Mouse (Mus musculus) limb, embryonic 10.5 days (tissue): ENCODE data around the gene Lrig1. TPM values are rescaled to one million over a fixed set of nuclear protein-coding genes. Genes with fewer than 3 reads are reported as not detected.
A peak's percentile ranks its signal among the peaks of the same experiment; 100 is the strongest.

ENCODE experiments used
- DNase-seq: peaks from one replicate; pipeline ENCODE4 v3.0.0-alpha.2; 2017; ENCODE audit warnings: low spot score
- H3K27ac ChIP-seq: fragments of 300-500 bp; sonication (generic); 2 replicates; pipeline ENCODE4 v1.5.1; 2016; ENCODE audit warnings: mild to moderate bottlenecking
- H3K27me3 ChIP-seq: fragments of 300-500 bp; sonication (generic); 2 replicates; pipeline ENCODE4 v1.6.1; 2016; ENCODE audit warnings: low read depth, mild to moderate bottlenecking; ENCODE audit not compliant: poor library complexity, severe bottlenecking
- H3K36me3 ChIP-seq: fragments of 300-500 bp; sonication (generic); 2 replicates; pipeline ENCODE4 v1.6.1; 2016; ENCODE audit warnings: mild to moderate bottlenecking, moderate library complexity
- H3K4me1 ChIP-seq: fragments of 300-500 bp; sonication (generic); 2 replicates; pipeline ENCODE4 v1.6.1; 2016
- H3K4me3 ChIP-seq: fragments of 300-500 bp; sonication (generic); 2 replicates; pipeline ENCODE4 v1.5.1; 2016; ENCODE audit warnings: mild to moderate bottlenecking, moderate library complexity
- H3K9me3 ChIP-seq: fragments of 300-500 bp; sonication (generic); replicated peaks from 2 replicates; pipeline ENCODE4 v1.6.1; 2016; ENCODE audit warnings: mild to moderate bottlenecking
- WGBS: fragments of 180-500 bp; shearing (Covaris S2); methylation state at CpG from one replicate; pipeline ENCODE4 v1.1.7; 2016; 5-methylcytosine and 5-hydroxymethylcytosine counted together
- polyA plus RNA-seq: library from polyadenylated mRNA; unstranded; fragments of >200 nt; fragmentation: Nextera tagmentation; extraction: Ambion mirVana; gene quantifications from 2 replicates; pipeline ENCODE4 v1.2.1, GENCODE M21; 2016

The Lrig1 gene
- polyA plus RNA-seq, 1 experiment from 2014 or later, result 15.7 TPM

- H3K4me3 ChIP-seq, result no peak overlapping the region
- WGBS, result 91% methylated on average over 7 of the region's 7 CpGs
- DNase-seq, result no peak
- peaks cover 21% of the 10 kb centered on the region for H3K27me3 ChIP-seq
- peaks cover 19% of the 10 kb centered on the region for H3K36me3 ChIP-seq
- peaks cover 58% of the 10 kb centered on the region for H3K4me1 ChIP-seq
- no peaks in the 10 kb centered on the region for H3K9me3 ChIP-seq
- no peak overlapping the region for H3K27ac ChIP-seq
These were observed 34.7 kb downstream of the Lrig1 start for GRCm38 (mm10) chr6:94665248-94665647.

DNA sequence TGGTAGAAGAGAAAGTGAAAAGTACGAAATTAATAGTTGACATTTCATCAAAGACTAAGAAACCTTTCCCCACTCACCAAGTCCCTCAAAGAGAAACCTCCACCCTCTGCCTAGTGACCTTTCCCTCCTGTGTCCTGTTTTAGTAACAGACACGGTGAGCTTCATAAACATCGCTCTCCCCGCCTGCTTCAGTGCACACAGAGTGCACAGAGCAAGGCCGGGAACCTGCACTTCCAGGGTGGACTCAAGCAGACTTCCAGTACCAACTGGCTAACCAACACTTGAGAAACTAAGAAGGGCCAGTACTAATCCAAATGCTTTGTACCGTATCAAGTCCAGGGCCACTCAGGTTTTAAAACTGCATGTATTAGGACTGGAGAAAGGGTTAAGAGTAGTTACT lies 36.0 kb downstream of the Lrig1 start:
- H3K27ac ChIP-seq, result no peak overlapping the region
- H3K4me3 ChIP-seq, result no peak overlapping the region
- peaks cover 60% of the 10 kb centered on the region for H3K4me1 ChIP-seq
- 78% methylated on average over 6 of the region's 6 CpGs for WGBS
- peaks cover 27% of the 10 kb centered on the region for H3K27me3 ChIP-seq
- no peaks in the 10 kb centered on the region for H3K9me3 ChIP-seq
- DNase-seq, result no peak
- peaks cover 20% of the 10 kb centered on the region for H3K36me3 ChIP-seq

DNA sequence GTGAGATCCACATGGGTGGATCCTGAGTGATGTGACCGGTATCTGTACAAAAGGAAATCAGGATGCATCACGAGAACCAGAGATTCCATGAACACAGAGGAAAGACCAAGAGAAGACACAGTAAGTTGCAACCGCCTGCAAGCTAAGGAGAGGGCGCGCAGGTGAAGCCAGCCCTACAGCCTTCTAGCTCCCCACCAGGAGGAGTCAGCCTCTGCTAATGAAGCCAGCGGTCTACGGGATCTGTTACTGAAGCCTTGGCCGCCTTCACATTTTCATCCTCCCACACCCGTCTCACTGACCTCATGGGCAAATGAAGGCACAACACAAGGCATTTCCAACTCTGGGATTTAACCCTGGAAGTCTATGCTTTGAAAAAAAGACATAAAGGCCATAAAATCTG lies 38.0 kb downstream of the Lrig1 start:
- Histone ChIP-seq H3K27ac (no peak overlapping the region; the same call in 1 of the 2 replicates), H3K36me3 (peaks cover 20% of the 10 kb centered on the region), H3K9me3 (no peaks in the 10 kb centered on the region), H3K4me3 (no peak overlapping the region), H3K27me3 (peaks cover 11% of the 10 kb centered on the region; the same call in 1 of the 2 replicates), H3K4me1 (peaks cover 63% of the 10 kb centered on the region)
- WGBS, result 82% methylated on average over 9 of the region's 9 CpGs
- DNase-seq, result no peak

- H3K4me3 ChIP-seq, result no peak overlapping the region
- H3K27ac ChIP-seq, result no peak overlapping the region; the same call in 1 of the 2 replicates
- no peak for DNase-seq
- H3K9me3 ChIP-seq, result no peaks in the 10 kb centered on the region
- H3K4me1 ChIP-seq, result peaks cover 63% of the 10 kb centered on the region
- WGBS, result 94% methylated on average over 8 of the region's 8 CpGs
- peaks cover 14% of the 10 kb centered on the region; the same call in 1 of the 2 replicates for H3K27me3 ChIP-seq
- H3K36me3 ChIP-seq, result peaks cover 20% of the 10 kb centered on the region
These were observed 38.6 kb downstream of the Lrig1 start for GRCm38 (mm10) chr6:94661321-94661720.

GRCm38 (mm10) chr6:94659886-94660333 lies 40.0 kb downstream of the Lrig1 start:
- Histone ChIP-seq H3K4me3 (no peak overlapping the region), H3K4me1 (peaks cover 58% of the 10 kb centered on the region), H3K27me3 (peaks cover 27% of the 10 kb centered on the region), H3K9me3 (no peaks in the 10 kb centered on the region), H3K36me3 (peaks cover 23% of the 10 kb centered on the region), H3K27ac (no peak overlapping the region)
- no peak for DNase-seq
- WGBS, result 69% methylated on average over 4 of the region's 4 CpGs

GRCm38 (mm10) chr6:94658136-94658480 lies 41.9 kb downstream of the Lrig1 start:
- Histone ChIP-seq H3K4me1 (peaks cover 60% of the 10 kb centered on the region), H3K27ac (peak overlapping the region; percentile 55; the same call in 1 of the 2 replicates), H3K9me3 (no peaks in the 10 kb centered on the region), H3K27me3 (peaks cover 37% of the 10 kb centered on the region), H3K36me3 (peaks cover 22% of the 10 kb centered on the region), H3K4me3 (no peak overlapping the region)
- no peak for DNase-seq
- 21% methylated on average over 6 of the region's 6 CpGs for WGBS

DNA sequence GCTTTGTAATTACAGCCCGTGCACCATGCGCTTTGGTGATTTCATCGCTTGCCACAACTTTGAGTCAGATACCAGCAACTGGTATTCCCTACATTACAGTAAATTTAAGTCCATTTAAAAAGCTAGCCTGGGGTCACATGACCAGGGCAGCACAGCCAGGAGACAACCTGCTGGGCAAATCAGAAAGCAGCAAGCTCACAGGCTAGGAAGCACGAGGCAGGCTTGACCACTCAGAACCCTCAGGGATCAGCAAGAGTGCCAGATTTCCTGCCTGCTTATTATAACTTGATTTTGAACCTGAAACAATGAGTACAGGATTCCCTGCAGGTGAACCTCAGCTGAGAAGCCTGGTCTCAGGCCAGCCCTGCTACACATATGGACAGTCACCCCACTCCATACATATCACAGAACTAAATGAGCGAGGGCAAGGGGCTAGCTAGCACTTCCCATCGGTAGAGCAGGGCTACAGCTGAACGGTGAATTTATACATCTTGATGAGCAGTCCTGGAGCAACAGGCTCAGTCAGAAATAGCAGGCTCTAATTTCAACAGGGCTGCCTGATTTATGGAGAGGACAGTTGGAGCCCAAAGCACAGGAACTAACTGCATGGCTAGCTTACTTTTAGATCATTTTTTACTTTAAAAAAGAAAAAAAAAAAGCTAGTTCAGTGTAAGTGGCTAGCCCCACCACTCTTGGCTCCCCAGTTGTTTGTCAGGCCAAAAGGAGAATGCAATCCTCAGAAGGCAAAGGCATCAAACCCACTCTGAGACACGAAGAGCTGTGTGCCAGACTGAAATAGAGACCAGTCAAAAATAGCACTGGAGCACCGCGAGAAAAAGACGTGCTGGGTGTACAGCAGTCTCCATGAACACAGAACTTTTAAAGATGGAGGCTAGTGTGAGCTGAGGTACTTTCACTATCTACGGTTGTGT lies 42.5 kb downstream of the Lrig1 start:
- Histone ChIP-seq H3K27me3 (peaks cover 37% of the 10 kb centered on the region), H3K9me3 (no peaks in the 10 kb centered on the region), H3K4me1 (peaks cover 67% of the 10 kb centered on the region), H3K27ac (peak overlapping the region; percentile 55; the same call in 1 of the 2 replicates), H3K4me3 (no peak overlapping the region), H3K36me3 (peaks cover 20% of the 10 kb centered on the region)
- DNase-seq, result no peak
- WGBS, result 67% methylated on average over 12 of the region's 12 CpGs

DNA sequence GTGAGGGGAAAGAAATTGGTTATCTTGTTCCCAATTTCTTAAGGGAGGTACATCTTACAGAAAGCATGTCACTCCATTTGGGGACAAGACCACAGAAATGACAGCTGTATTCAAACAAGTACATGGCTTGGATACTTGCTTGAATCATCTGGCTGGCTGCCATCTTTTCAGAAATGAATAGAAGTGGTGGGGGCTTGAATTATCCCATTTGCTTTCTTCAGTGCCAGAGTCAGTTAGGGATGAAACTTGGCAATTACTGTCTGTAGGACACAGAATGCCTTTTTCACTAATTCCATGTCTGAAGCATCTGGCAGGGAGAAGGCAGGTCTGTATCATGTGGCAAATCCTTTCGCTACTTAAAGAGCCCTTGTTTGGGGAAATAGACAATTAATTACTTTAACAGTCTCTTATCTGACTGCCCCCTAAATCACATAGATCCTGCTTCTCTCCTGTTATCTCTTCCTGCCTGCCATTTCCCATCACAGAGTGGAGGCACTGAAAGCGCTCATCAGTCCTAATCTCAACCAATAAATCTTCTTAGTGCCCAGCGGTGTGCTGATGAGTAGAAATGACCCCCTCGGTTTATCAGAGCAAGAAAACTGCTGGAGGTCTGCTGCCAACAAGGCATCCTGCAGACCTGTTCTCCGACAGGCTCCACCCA lies 44.0 kb downstream of the Lrig1 start:
- DNase-seq, result no peak
- Histone ChIP-seq H3K9me3 (no peaks in the 10 kb centered on the region), H3K4me3 (no peak overlapping the region), H3K27me3 (peaks cover 49% of the 10 kb centered on the region), H3K36me3 (peaks cover 14% of the 10 kb centered on the region), H3K27ac (no peak overlapping the region), H3K4me1 (peaks cover 81% of the 10 kb centered on the region)
- 27% methylated on average over 5 of the region's 5 CpGs for WGBS

DNA sequence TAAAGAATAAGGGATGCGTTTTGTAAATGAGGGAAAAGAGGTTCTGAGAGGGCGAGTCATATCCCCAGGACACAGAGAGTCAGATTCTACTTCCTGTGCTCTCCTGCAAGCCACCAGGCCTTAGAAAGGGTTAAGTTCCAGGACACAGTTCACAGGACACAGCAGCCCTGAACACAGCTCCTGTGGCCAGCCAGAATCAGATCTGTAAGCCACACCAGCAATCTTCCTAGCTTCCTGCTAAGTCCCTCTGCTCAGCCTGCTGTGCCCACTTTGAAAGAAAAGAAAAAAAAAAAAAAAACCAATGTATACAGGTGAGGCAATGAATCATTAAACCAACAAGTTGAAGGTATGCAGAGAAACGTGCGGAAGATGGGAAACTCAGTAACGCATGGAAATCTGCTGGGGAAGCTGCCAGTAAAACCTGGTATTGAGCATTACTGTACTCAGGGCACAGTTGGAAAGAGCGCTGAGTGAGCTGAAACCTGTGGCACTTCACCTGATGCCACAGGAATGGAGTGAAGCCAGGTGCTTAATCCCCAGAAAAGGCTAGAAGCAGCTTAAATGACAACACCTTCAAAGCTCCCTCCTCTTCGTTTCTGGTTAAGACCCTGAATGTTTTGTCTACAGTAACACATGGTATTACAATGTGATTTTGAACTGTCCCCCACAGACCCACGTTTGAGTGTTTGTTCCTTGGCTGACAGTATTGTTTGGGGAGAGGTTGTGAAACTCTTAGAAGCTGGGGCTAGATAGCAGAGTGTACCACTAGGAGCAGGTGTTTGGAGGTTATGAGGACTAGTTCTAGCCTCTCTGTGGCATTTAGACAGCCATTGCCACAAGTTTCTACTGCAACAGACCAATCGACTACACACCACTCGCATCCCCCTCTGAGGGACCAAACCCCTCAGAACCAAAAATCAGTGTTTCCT lies 46.3 kb downstream of the Lrig1 start:
- Histone ChIP-seq H3K36me3 (peaks cover 7% of the 10 kb centered on the region), H3K9me3 (no peaks in the 10 kb centered on the region), H3K27ac (no peak overlapping the region), H3K27me3 (peaks cover 49% of the 10 kb centered on the region), H3K4me3 (no peak overlapping the region), H3K4me1 (peaks cover 87% of the 10 kb centered on the region)
- DNase-seq, result no peak
- WGBS, result 78% methylated on average over 10 of the region's 10 CpGs

DNA sequence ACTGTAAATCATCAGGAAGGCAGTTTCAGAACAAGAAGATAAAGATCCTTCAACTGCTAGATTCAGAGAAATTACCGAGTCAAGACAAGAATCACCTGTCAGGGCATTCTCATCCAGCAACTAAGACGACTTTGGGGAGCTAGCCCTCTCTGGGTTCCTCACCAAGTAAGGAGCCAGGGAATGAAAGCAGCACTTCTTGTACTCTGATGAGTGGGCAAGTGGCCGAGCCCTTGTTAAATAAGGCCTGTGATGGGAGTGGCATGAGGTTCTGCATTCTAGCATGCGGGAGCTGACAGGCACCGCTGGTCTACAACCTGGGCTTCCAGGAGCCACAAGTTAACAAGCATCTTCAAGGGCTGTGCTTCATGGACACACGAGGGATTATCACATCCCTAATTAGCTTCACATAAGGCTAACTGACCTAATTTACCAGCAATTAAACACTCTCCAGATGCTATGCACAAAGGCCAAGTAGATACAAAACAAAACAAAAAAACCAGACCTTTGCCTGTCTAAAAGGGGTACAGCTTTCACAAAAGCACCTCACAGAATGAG lies 47.2 kb downstream of the Lrig1 start:
- H3K27me3 ChIP-seq, result peaks cover 49% of the 10 kb centered on the region
- peaks cover 87% of the 10 kb centered on the region for H3K4me1 ChIP-seq
- no peak for DNase-seq
- H3K9me3 ChIP-seq, result no peaks in the 10 kb centered on the region
- H3K36me3 ChIP-seq, result peaks cover 7% of the 10 kb centered on the region
- no peak overlapping the region for H3K4me3 ChIP-seq
- 52% methylated on average over 6 of the region's 6 CpGs for WGBS
- no peak overlapping the region for H3K27ac ChIP-seq

DNA sequence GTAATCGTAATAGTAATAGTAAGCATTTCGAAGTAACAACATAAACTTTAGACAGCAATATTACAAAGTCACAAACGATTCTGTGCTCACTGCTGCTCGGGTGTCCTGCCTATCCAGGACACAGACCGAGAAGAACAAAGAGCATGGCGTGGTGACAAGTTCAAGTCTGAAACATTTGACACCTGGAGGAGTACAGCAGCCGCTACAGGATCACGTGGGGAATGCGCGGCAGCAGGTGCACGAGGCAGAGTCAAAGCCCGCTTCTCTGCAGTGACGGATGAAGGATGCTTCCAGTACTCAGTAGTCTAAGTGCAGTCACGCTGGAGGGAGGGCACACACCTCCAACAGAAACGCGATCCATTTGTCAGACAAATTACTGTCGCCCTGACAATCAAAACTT lies 48.4 kb downstream of the Lrig1 start:
- Histone ChIP-seq H3K4me3 (no peak overlapping the region), H3K27ac (no peak overlapping the region), H3K36me3 (peaks cover 7% of the 10 kb centered on the region), H3K9me3 (no peaks in the 10 kb centered on the region), H3K4me1 (peaks cover 87% of the 10 kb centered on the region), H3K27me3 (peaks cover 48% of the 10 kb centered on the region)
- 84% methylated on average over 17 of the region's 17 CpGs for WGBS
- no peak for DNase-seq

DNA sequence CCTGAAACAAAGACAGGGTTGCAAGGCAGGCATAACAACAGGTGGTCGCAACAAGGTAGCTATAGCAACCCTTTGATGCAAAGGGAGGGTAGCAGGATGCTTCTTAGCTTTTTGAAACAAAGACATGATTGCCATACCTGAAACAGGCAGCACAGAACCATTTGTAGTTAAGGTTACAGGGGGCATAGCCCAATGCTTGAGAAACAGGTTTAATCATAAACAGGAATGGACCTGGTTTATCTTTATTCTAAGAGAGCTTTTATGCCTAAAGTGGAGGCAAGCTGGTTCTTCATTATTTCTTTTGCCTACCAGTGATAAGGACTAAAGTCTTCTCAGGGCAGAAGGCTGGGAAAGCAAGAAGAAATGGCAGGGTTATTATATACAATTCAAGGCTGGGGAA lies 50.3 kb downstream of the Lrig1 start:
- H3K4me1 ChIP-seq, result peaks cover 94% of the 10 kb centered on the region
- peaks cover 30% of the 10 kb centered on the region for H3K27me3 ChIP-seq
- peaks cover 3% of the 10 kb centered on the region for H3K36me3 ChIP-seq
- H3K9me3 ChIP-seq, result no peaks in the 10 kb centered on the region
- H3K4me3 ChIP-seq, result no peak overlapping the region
- DNase-seq, result no peak
- 74% methylated on average over 1 of the region's 1 CpGs for WGBS
- no peak overlapping the region for H3K27ac ChIP-seq
